Mouse (Mus musculus) liver, embryonic 13.5 days (tissue): ENCODE data around the gene Rbm5. TPM values are rescaled to one million over a fixed set of nuclear protein-coding genes. Genes with fewer than 3 reads are reported as not detected.

ENCODE experiments used
- ATAC-seq: fragments of 200-750 bp; cut with Nextera tagmentation; 2 replicates; pipeline ENCODE4 v1.8.0; 2017; ENCODE audit warnings: low read depth, mild to moderate bottlenecking, moderate number of reproducible peaks, moderate library complexity
- DNase-seq: peaks from one replicate; pipeline ENCODE4 v3.0.0; 2022
- H3K27ac ChIP-seq: fragments of 300-500 bp; sonication (generic); 2 replicates; pipeline ENCODE4 v1.5.1; 2015; ENCODE audit warnings: moderate library complexity, mild to moderate bottlenecking, inconsistent platforms
- H3K27me3 ChIP-seq: fragments of 300-500 bp; sonication (generic); 2 replicates; pipeline ENCODE4 v1.6.1; 2015; ENCODE audit warnings: mild to moderate bottlenecking, inconsistent platforms
- H3K36me3 ChIP-seq: fragments of 300-500 bp; sonication (generic); 2 replicates; pipeline ENCODE4 v1.6.1; 2015; ENCODE audit warnings: mild to moderate bottlenecking, inconsistent platforms
- H3K4me1 ChIP-seq: fragments of 300-500 bp; sonication (generic); replicated peaks from 2 replicates; pipeline ENCODE4 v1.6.1; 2015; ENCODE audit warnings: inconsistent platforms
- H3K4me2 ChIP-seq: fragments of 300-500 bp; sonication (generic); 2 replicates; pipeline ENCODE4 v1.6.1; 2015; ENCODE audit warnings: inconsistent platforms, mild to moderate bottlenecking, moderate library complexity
- H3K4me3 ChIP-seq: fragments of 300-500 bp; sonication (generic); replicated peaks from 2 replicates; pipeline ENCODE4 v1.5.1; 2015; ENCODE audit warnings: mild to moderate bottlenecking, inconsistent platforms
- H3K9ac ChIP-seq: fragments of 300-500 bp; sonication (generic); 2 replicates; pipeline ENCODE4 v1.6.1; 2015; ENCODE audit warnings: mild to moderate bottlenecking, inconsistent platforms
- H3K9me3 ChIP-seq: fragments of 300-500 bp; sonication (generic); replicated peaks from 2 replicates; pipeline ENCODE4 v1.6.1; 2016; ENCODE audit warnings: inconsistent platforms
- WGBS: fragments of 180-500 bp; shearing (Covaris S2); methylation state at CpG from one replicate; pipeline ENCODE4 v1.1.7; 2015; ENCODE audit not compliant: insufficient replicate concordance; 5-methylcytosine and 5-hydroxymethylcytosine counted together
- polyA plus RNA-seq: library from polyadenylated mRNA; unstranded; fragments of >200 nt; fragmentation: Nextera tagmentation; extraction: Ambion mirVana; gene quantifications from 2 replicates; pipeline ENCODE4 v1.2.1, GENCODE M21; 2015

The Rbm5 gene
- polyA plus RNA-seq, 1 experiment from 2014 or later, result 64.7 TPM

DNA sequence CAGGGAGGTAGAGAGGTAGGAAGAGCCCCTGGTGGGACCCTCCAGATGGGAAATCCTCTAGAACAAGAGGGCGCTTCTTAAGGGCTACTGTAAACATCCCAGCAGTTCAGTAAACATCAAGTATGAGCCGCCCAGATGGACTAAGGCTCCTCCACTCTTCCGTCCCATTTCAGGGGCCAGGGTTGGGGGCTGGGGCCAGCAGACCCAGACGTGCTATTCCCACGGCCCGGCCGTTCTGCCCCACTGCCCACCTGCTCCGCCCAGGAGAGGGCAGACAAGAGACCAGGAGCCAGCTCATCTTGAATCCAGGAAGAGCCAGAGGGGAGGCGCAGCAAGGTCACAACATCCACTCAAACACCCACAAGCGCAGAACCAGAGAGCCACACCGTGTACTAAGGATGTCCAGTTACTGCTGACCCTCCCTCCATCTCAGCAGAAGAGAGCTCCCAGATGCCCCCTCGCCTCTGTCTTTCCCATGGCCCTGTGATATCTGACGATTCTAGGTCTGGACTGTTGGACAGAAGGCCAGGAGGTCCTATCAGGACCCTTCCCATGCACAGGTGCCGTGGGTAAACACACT lies 72.1 kb downstream of the Rbm5 start:
- H3K36me3 ChIP-seq, result no peaks in the 10 kb centered on the region
- H3K4me2 ChIP-seq, result no peak overlapping the region
- H3K9me3 ChIP-seq, result no peaks in the 10 kb centered on the region
- peaks cover 43% of the 10 kb centered on the region for H3K27me3 ChIP-seq
- no peak for DNase-seq
- peaks cover 19% of the 10 kb centered on the region for H3K4me1 ChIP-seq
- no peak overlapping the region for H3K27ac ChIP-seq
- H3K9ac ChIP-seq, result no peak overlapping the region
- no peak overlapping the region for H3K4me3 ChIP-seq
- no peak for ATAC-seq
- 35% methylated on average over 14 of the region's 14 CpGs for WGBS

DNA sequence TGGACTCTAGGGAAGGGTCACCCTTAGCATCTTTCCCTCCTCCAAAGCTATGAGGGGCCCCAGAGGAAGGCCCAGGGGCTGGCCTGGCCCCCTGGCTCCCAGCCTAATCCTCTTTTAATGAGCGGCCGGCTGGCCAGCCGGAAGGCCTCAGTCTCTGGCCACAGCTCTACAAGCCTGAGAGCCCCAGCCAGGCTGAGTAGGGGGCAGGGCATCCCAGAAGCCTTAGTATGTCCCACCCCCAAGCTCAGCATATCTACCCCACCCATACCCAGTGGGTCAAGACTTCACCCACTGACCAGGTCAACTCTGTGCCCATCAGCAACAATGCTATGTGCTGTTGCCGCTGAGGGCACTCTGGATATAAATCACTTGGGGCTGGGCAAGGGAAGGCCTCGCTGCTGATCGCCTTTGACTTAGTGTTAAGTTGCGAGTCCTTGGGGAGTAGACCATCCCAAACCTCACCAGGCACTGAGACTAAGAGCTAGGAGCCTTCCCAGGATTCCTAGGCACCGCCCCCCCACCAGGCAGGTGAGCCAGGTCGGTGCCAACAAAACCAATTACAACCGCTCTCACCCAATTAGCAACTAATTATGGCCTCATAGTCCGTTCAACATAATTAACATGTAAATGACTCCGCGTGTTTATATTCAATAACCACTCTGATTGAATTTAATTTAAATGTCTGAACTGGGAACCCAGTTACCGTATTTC lies 72.8 kb downstream of the Rbm5 start:
- peaks cover 19% of the 10 kb centered on the region for H3K4me1 ChIP-seq
- 59% methylated on average over 14 of the region's 14 CpGs for WGBS
- no peak overlapping the region for H3K27ac ChIP-seq
- no peak overlapping the region for H3K4me2 ChIP-seq
- no peak overlapping the region for H3K9ac ChIP-seq
- H3K4me3 ChIP-seq, result no peak overlapping the region
- H3K36me3 ChIP-seq, result no peaks in the 10 kb centered on the region
- no peak for ATAC-seq
- no peaks in the 10 kb centered on the region for H3K9me3 ChIP-seq
- H3K27me3 ChIP-seq, result peaks cover 41% of the 10 kb centered on the region
- DNase-seq, result no peak

DNA sequence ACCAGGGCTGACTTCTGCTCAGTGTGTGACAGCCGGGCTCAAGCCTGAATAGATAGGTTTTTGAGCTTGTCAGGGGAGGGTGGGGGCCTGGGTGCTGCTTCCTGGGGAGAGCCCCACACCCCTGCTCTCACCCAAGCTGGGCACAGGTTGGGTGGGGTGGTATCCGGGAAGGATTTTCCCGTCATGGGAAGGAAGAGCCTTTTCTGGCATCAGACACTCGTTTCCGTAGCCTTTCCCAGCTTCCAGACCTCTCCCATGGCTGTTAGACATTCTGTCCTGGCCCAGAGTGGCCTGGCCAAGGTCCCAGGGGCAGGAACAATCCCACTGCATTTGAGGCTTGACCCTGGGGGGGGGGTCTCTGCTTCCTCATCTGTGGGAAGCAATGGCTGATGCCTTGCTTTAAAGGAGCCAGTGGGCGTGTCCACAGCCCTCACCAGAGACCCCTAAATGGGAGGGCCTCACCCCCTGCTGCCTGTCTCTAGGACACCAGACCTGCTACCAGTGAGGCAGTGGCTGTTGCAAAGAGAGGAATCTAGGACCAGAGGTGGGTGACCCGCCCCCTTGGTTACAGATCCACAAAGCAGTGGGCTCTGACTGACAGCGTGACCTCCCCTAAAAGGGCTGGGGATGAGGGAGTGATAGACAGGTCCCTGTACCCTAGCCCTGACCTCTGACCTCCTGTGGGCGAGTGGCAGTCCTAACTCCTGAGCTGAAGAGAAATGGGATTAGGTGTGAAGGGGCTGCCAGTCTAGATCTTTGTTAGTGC lies 73.8 kb downstream of the Rbm5 start:
- no peaks in the 10 kb centered on the region for H3K36me3 ChIP-seq
- peaks cover 19% of the 10 kb centered on the region for H3K4me1 ChIP-seq
- ATAC-seq (no peak), DNase-seq (no peak)
- H3K9me3 ChIP-seq, result no peaks in the 10 kb centered on the region
- H3K4me2 ChIP-seq, result no peak overlapping the region
- H3K4me3 ChIP-seq, result no peak overlapping the region
- no peak overlapping the region for H3K27ac ChIP-seq
- 45% methylated on average over 9 of the region's 9 CpGs for WGBS
- H3K9ac ChIP-seq, result no peak overlapping the region
- H3K27me3 ChIP-seq, result peaks cover 34% of the 10 kb centered on the region

DNA sequence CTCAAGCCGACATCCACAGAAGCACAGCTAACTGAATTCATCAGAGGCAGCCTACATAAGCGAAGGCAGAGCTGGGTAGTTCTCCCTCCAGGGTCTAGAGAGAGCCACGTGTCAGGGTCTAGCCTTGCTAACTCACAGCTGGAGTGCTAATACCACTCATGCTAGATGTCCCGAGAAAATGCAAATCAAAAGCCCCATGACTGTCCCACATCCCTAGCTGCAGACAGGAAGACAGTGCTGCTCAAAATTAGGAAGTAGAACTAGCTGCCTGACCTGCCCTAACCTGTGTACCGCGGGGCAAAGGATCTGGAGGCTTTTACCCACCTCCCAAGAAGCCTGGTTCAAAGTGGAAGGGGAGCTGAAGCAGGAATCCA lies 74.7 kb downstream of the Rbm5 start:
- H3K9ac ChIP-seq, result no peak overlapping the region
- no peak overlapping the region for H3K4me2 ChIP-seq
- peaks cover 36% of the 10 kb centered on the region for H3K27me3 ChIP-seq
- H3K36me3 ChIP-seq, result no peaks in the 10 kb centered on the region
- H3K9me3 ChIP-seq, result no peaks in the 10 kb centered on the region
- ATAC-seq, result no peak
- WGBS, result 24% methylated on average over 6 of the region's 6 CpGs
- peaks cover 15% of the 10 kb centered on the region for H3K4me1 ChIP-seq
- no peak overlapping the region for H3K4me3 ChIP-seq
- no peak for DNase-seq
- H3K27ac ChIP-seq, result no peak overlapping the region

DNA sequence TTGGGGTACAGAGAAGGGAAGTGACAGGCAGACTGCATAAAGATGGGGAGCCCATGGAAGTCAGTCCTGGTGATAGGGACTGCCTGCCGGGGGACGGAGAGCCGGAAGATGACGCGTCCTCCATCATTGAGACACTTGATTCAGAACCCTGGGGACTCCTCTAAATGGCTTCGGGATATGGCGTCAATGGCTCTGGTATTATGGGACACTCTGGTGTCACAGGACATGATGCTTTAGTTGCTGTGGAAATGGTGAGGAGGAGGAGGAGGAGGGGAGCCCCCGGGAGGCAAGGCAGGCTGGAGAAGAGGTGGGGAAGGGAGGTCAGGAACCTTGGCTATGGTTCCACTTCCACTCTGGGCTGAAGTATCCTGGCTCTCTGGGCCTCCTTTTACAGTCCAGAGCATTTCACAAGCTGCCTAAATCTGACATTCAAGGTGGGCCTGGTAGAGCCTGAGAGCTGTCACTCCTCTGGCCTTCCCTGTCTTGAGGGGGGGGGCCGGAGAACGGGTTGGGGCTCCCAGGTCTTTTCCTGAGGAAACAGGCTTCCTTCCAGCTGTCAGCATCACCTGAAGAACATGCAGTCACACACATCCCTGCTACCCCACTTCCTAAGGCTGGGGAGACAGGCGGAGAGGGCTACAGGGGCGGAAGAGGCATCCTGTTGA lies 75.2 kb downstream of the Rbm5 start:
- H3K9me3 ChIP-seq, result no peaks in the 10 kb centered on the region

DNA sequence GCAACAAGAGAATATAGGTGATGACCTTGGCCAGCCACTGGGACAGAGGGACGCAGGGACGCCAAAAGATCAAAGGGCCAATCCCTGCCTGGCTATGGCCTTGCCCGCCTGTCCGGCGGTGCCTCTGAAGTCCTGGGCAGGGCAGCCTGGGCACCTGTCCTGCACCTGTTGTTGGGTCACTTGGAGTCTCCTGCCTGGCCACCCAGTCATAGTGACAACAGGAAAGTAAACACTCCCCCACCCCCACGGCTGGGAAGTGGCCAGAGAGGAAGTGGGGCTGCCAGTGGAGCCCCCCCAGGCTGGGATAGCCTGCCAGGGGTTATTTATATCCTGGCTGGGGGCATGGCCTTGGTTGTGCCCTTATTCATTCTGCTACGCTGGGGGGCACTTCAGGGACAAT lies 76.2 kb downstream of the Rbm5 start:
- Histone ChIP-seq H3K9me3 (no peaks in the 10 kb centered on the region), H3K4me2 (no peak overlapping the region), H3K4me1 (peaks cover 12% of the 10 kb centered on the region), H3K27me3 (peaks cover 30% of the 10 kb centered on the region), H3K9ac (no peak overlapping the region), H3K4me3 (no peak overlapping the region), H3K36me3 (no peaks in the 10 kb centered on the region), H3K27ac (no peak overlapping the region)
- ATAC-seq (no peak), DNase-seq (no peak)
- 56% methylated on average over 7 of the region's 7 CpGs for WGBS

More for the DNA sequence above, 75.2 kb downstream of the Rbm5 start:
- H3K9ac ChIP-seq, result no peak overlapping the region
- peaks cover 15% of the 10 kb centered on the region for H3K4me1 ChIP-seq
- DNase-seq (no peak), ATAC-seq (no peak)
- H3K4me3 ChIP-seq, result no peak overlapping the region
- WGBS, result 73% methylated on average over 12 of the region's 12 CpGs
- no peaks in the 10 kb centered on the region for H3K36me3 ChIP-seq
- H3K27ac ChIP-seq, result no peak overlapping the region
- no peak overlapping the region for H3K4me2 ChIP-seq
- H3K27me3 ChIP-seq, result peaks cover 35% of the 10 kb centered on the region

DNA sequence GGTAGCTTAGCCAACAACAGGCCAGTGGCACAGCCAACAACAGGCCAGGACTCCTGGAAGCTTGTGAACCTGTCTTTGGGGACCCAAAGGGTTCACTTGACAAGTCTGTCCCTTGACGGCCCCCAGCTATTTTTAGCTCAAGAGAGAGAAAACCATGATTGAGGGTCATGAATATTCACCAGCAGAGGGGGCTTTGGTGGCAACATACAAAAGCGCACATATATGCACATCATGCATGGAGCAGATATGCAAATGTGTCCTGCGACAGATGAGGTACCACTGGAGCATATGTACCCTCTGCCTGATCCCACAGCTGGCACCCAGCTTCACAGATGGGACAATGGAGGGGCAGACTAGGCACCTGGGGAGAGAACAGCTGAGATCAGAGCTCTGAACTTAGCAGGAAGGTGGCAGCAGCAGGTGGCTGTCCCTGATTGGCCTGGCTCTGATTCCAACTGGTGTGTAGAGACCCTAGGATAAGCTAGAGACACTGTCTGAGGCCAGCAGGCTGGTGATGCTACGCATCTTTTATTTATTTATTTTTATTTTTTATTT lies 77.3 kb downstream of the Rbm5 start:
- Histone ChIP-seq H3K27me3 (peaks cover 24% of the 10 kb centered on the region), H3K4me1 (peaks cover 8% of the 10 kb centered on the region), H3K9ac (no peak overlapping the region), H3K4me2 (no peak overlapping the region), H3K9me3 (no peaks in the 10 kb centered on the region), H3K27ac (no peak overlapping the region), H3K36me3 (no peaks in the 10 kb centered on the region), H3K4me3 (no peak overlapping the region)
- no peak for ATAC-seq
- 56% methylated on average over 4 of the region's 4 CpGs for WGBS
- no peak for DNase-seq

DNA sequence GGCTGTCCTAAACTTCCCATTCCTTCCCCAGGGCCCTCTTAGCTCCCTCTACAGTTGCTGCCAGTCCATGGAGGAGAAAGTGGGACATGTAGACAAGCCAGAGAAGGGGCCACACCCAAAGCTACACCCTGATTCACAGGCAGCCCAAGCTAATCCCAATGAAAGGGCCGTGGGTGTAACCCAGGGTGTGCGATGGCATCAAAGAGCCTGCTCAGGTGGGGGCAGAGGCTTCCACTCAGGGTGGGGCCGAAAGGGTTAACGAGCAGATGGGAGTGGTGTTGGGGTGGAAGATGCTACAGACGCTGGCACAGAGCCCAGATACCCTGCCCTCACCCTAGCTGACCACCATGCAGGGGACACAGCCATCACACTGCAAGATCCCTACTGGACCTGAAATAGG lies 78.0 kb downstream of the Rbm5 start:
- peaks cover 23% of the 10 kb centered on the region for H3K27me3 ChIP-seq
- ATAC-seq, result no peak
- DNase-seq, result no peak
- WGBS, result 44% methylated on average over 5 of the region's 5 CpGs
- no peaks in the 10 kb centered on the region for H3K9me3 ChIP-seq
- H3K4me1 ChIP-seq, result peaks cover 8% of the 10 kb centered on the region
- H3K9ac ChIP-seq, result no peak overlapping the region
- no peaks in the 10 kb centered on the region for H3K36me3 ChIP-seq
- H3K4me2 ChIP-seq, result no peak overlapping the region
- no peak overlapping the region for H3K27ac ChIP-seq
- no peak overlapping the region for H3K4me3 ChIP-seq

DNA sequence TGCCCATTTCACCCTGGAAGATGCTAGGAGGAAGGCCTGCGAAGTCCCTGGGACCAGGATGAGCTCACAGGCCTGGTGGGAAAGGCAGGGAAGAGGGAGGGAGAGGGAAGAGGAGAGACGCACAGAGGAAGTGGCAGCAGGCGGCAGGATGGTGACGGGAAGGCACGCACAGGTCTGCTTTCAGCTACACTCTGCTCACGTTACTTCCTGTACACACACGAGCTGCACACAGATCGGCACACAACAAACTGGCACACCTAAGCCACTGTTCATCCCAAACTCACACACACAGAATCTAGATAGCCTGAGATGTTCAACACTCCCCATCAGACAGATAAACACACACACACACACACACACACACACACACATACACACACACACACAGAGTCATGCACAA lies 80.4 kb downstream of the Rbm5 start:
- 39% methylated on average over 8 of the region's 8 CpGs for WGBS

More for the DNA sequence above, 80.4 kb downstream of the Rbm5 start:
- DNase-seq (no peak), ATAC-seq (no peak)
- Histone ChIP-seq H3K27me3 (0 out of 2 replicates have a peak, but pooled peaks cover 8% of the 10 kb centered on the region), H3K27ac (no peak overlapping the region), H3K4me2 (no peak overlapping the region), H3K4me3 (no peak overlapping the region), H3K9me3 (no peaks in the 10 kb centered on the region), H3K4me1 (peaks cover 6% of the 10 kb centered on the region), H3K9ac (no peak overlapping the region), H3K36me3 (no peaks in the 10 kb centered on the region)
